Mouse (Mus musculus) spleen, postnatal 0 days (tissue): ENCODE data around the gene Fam19a2. TPM values are rescaled to one million over a fixed set of nuclear protein-coding genes. Genes with fewer than 3 reads are reported as not detected.

Experiments used
- polyA plus RNA-seq: library from polyadenylated mRNA; unstranded; fragments of >200 nt; fragmentation: Nextera tagmentation; extraction: Ambion mirVana; gene quantifications from 2 replicates; pipeline ENCODE4 v1.2.1, GENCODE M21; 2015

Fam19a2 gene
- polyA plus RNA-seq = 0.05 TPM in 1 of 2 replicates, not detected in the other

DNA sequence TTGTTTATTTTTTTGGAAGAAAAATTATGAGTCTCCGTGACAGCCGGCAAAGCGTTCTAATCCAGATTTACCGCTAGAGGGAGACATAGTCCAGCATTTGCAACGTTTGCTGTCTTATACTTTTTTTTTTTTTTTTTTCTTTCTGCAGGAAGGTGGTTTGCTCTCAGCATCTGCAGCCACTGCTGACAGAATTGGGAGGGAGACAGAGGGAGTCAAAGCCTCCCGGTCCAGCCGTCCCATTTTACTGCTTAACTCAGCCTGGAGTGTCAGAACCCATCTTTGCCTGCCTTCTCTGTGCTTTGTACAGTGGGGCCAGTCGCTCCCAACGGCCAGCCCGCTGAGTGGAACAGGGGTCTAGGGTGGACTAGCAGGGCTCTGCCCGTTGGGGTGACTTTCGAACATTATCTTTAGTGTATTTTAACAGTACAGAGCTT, at the start of gene Fam19a2:
Gene Fam19a2 (plus strand): TSS at position 121 of the 434 bp plus-strand sequence.

Other genes starting within 250 kb of the Fam19a2 start
- gene Mon2, start 187.5 kb upstream of the Fam19a2 start, polyA plus RNA-seq = 14.3 and 16.4 TPM in 2 replicates
- gene Usp15, start 67.0 kb upstream of the Fam19a2 start, polyA plus RNA-seq = 101 and 109 TPM in 2 replicates